ENCODE assay signal across 31 mouse cellular contexts in the genomic region with DNA sequence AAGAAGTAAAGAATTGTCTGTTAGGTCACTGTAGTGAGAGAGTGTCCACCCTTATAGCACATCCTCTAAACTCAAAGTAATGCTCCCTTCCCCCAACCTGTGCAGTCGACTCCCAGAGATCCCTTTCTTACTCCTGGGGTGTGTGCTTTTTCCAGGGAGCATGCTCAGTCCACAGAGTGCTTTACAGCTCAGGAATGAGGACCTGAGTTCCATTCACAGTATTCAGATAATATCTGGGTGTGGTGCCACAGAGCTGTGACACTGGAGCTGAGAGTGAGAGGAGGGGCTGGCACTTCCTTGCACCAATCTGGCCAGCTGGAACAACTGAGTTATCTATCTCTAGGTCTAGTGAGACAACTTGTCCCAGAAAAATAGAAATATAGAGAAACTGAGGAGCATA. TPM values are rescaled to one million over a fixed set of nuclear protein-coding genes. Genes with fewer than 3 reads are reported as not detected.
DNase-seq lines count a peak whose midpoint lies in the region; ATAC-seq and TF ChIP-seq lines count a peak whose summit lies in the region.
"Had no signal": no experiment of that assay in that cellular context is flagged by ENCODE, and none has a peak within 500 bp of the region (broad histone marks: within the 10 kb centered on the region; RNA-seq: fewer than 3 reads in every experiment).

No protein-coding gene starts in this region.

- no peak for TF ChIP-seq EP300 in lung, postnatal 0 days (IDR thresholded peaks at IDR 0.05)

- no peaks in the 10 kb centered on the region for H3K9me3 ChIP-seq in lung, postnatal 0 days (ENCODE audit: low read length)
- H3K9me3 ChIP-seq in intestine, embryonic 16.5 days (ENCODE audit: control insufficient read depth, low read length), result no peaks in the 10 kb centered on the region
- H3K9me3 ChIP-seq: forebrain, embryonic 10.5 days; forebrain, embryonic 13.5 days; heart, embryonic 13.5 days; hindbrain, embryonic 12.5 days; hindbrain, embryonic 15.5 days had no signal

- H3K27ac ChIP-seq in lung, postnatal 0 days (ENCODE audit: low read length), result no peak overlapping the region
- H3K27ac ChIP-seq in intestine, embryonic 16.5 days (ENCODE audit: low read length), result no peak overlapping the region
- H3K27ac ChIP-seq: forebrain, embryonic 10.5 days; forebrain, embryonic 13.5 days; heart, embryonic 13.5 days; hindbrain, embryonic 12.5 days; hindbrain, embryonic 15.5 days had no signal

- no peak overlapping the region for H3K4me3 ChIP-seq in lung, postnatal 0 days (ENCODE audit: low read depth, low read length)
- H3K4me3 ChIP-seq in intestine, embryonic 16.5 days (ENCODE audit: low read length), result no peak overlapping the region
- H3K4me3 ChIP-seq: forebrain, embryonic 10.5 days; forebrain, embryonic 13.5 days; heart, embryonic 13.5 days; hindbrain, embryonic 12.5 days; hindbrain, embryonic 15.5 days had no signal

- no peak overlapping the region for H3K9ac ChIP-seq in lung, postnatal 0 days (replicated peaks; ENCODE audit: low read depth)
- no peak overlapping the region for H3K9ac ChIP-seq in intestine, embryonic 16.5 days (ENCODE audit: low read depth, low read length)
- H3K9ac ChIP-seq: forebrain, embryonic 13.5 days; heart, embryonic 13.5 days; hindbrain, embryonic 12.5 days; hindbrain, embryonic 15.5 days had no signal

- intact Hi-C loops in heart, postnatal 14 days (cut with DNase I), result no loop called here

- H3K36me3 ChIP-seq in lung, postnatal 0 days (ENCODE audit: insufficient read depth, low read length), result no peaks in the 10 kb centered on the region
- H3K36me3 ChIP-seq in intestine, embryonic 16.5 days (ENCODE audit: control insufficient read depth, insufficient read depth, low read length), result no peaks in the 10 kb centered on the region
- H3K36me3 ChIP-seq: forebrain, embryonic 10.5 days; G1E; heart, embryonic 13.5 days; hindbrain, embryonic 12.5 days; hindbrain, embryonic 15.5 days had no signal

- H3K4me2 ChIP-seq in lung, postnatal 0 days (replicated peaks; ENCODE audit: low read depth, low read length), result no peak overlapping the region
- no peak overlapping the region for H3K4me2 ChIP-seq in intestine, embryonic 16.5 days (ENCODE audit: low read depth, low read length)
- H3K4me2 ChIP-seq: forebrain, embryonic 13.5 days; heart, embryonic 13.5 days; hindbrain, embryonic 12.5 days; hindbrain, embryonic 15.5 days had no signal

- no peak for TF ChIP-seq CTCF in lung, postnatal 0 days (IDR thresholded peaks at IDR 0.05)

- DNase-seq in heart, adult 8-10 months (ENCODE audit: low spot score), result peak; percentile 3
- no peak for DNase-seq in heart, postnatal 14 days
- DNase-seq in lung, postnatal 0 days (ENCODE audit: low spot score), result peak; percentile 10
- no peak for DNase-seq in lung, postnatal 10 days
- DNase-seq in liver, result no peak
- DNase-seq: adrenal gland, postnatal 10 days; adrenal gland, postnatal 36 days; B cell, adult 2 months; cerebellum, adult 18-20 months; cerebellum, adult 9-10 months; cerebellum, postnatal 14 days; gastrocnemius, postnatal 10 days; gastrocnemius, postnatal 36 days had no signal

- H3K4me1 ChIP-seq in lung, postnatal 0 days (ENCODE audit: insufficient read depth, low read depth, low read length), result no peaks in the 10 kb centered on the region
- no peaks in the 10 kb centered on the region for H3K4me1 ChIP-seq in intestine, embryonic 16.5 days (ENCODE audit: control insufficient read depth, insufficient read depth, low read length)
- H3K4me1 ChIP-seq: forebrain, embryonic 10.5 days; forebrain, embryonic 13.5 days; heart, embryonic 13.5 days; hindbrain, embryonic 12.5 days; hindbrain, embryonic 15.5 days had no signal

- 45% methylated on average over 1 of the region's 1 CpGs for WGBS in lung, postnatal 0 days
- WGBS in intestine, embryonic 16.5 days, result 48% methylated on average over 1 of the region's 1 CpGs

- peak; percentile 41 for ATAC-seq in lung, postnatal 0 days
- ATAC-seq in intestine, embryonic 16.5 days, result peak; percentile 78
- ATAC-seq: forebrain, embryonic 13.5 days; forebrain, embryonic 16.5 days; Patski had no signal

- no peaks in the 10 kb centered on the region for H3K27me3 ChIP-seq in lung, postnatal 0 days (replicated peaks; ENCODE audit: insufficient read depth, low read length)
- no peaks in the 10 kb centered on the region for H3K27me3 ChIP-seq in intestine, embryonic 16.5 days (replicated peaks; ENCODE audit: control insufficient read depth, insufficient read depth, low read length)
- H3K27me3 ChIP-seq: CH12.LX; forebrain, embryonic 13.5 days; heart, embryonic 13.5 days; hindbrain, embryonic 12.5 days; hindbrain, embryonic 15.5 days; Patski had no signal

RNA-seq across cellular contexts. Expression of gene Ctsll3, which starts 11.1 kb away (rescaled TPM):
- total RNA-seq in heart, adult 8-10 months (2022), result not detected
- total RNA-seq in heart, postnatal 14 days (2021), result not detected
- polyA plus RNA-seq in lung, postnatal 0 days (2015; fragmentation: Nextera tagmentation; extraction: Ambion mirVana), result not detected in 2 replicates
- polyA plus RNA-seq in intestine, embryonic 16.5 days (2015; fragmentation: Nextera tagmentation; extraction: Ambion mirVana), result not detected in 2 replicates
- total RNA-seq: adrenal gland, adult 18-20 months; adrenal gland, postnatal 10 days; adrenal gland, postnatal 36 days; CH12.LX; G1E; gastrocnemius, adult 18-20 months; gastrocnemius, postnatal 10 days; gastrocnemius, postnatal 36 days; granulocyte monocyte progenitor cell, adult 5-6 weeks; heart, postnatal 25 days; hematopoietic stem cell, adult 5-6 weeks had no signal
- polyA plus RNA-seq: embryonic facial prominence, embryonic 11.5 days; forebrain, embryonic 10.5 days; forebrain, embryonic 13.5 days; forebrain, embryonic 16.5 days; G1E; heart, embryonic 13.5 days; heart, embryonic 16.5 days; hindbrain, embryonic 12.5 days; hindbrain, embryonic 15.5 days; Patski had no signal

RNA-seq across cellular contexts. Expression of gene BC051665, which starts 27.6 kb away (rescaled TPM):
- not detected for total RNA-seq in heart, adult 8-10 months (2022)
- total RNA-seq in heart, postnatal 14 days (2021), result not detected
- polyA plus RNA-seq in lung, postnatal 0 days (2015; fragmentation: Nextera tagmentation; extraction: Ambion mirVana), result not detected in 2 replicates
- polyA plus RNA-seq in intestine, embryonic 16.5 days (2015; fragmentation: Nextera tagmentation; extraction: Ambion mirVana), result not detected in 2 replicates
- total RNA-seq: adrenal gland, adult 18-20 months; adrenal gland, postnatal 10 days; adrenal gland, postnatal 36 days; CH12.LX; G1E; gastrocnemius, adult 18-20 months; gastrocnemius, postnatal 10 days; gastrocnemius, postnatal 36 days; granulocyte monocyte progenitor cell, adult 5-6 weeks; heart, postnatal 25 days; hematopoietic stem cell, adult 5-6 weeks had no signal
- polyA plus RNA-seq: embryonic facial prominence, embryonic 11.5 days; embryonic facial prominence, embryonic 14.5 days; forebrain, embryonic 10.5 days; forebrain, embryonic 13.5 days; forebrain, embryonic 16.5 days; G1E; heart, embryonic 13.5 days; heart, embryonic 16.5 days; hindbrain, embryonic 12.5 days; hindbrain, embryonic 15.5 days; Patski had no signal

RNA-seq across cellular contexts. Expression of gene 4930486L24Rik, which starts 50.6 kb away (rescaled TPM):
- under 1 TPM in 2 of 4 experiments, not detected in 2; 0.31 to 0.92 TPM for total RNA-seq in heart, adult 8-10 months (2022)
- total RNA-seq in heart, postnatal 14 days (2021), result 1 to 10 TPM in 1 of 2 experiments, not detected in 1; 1.2 TPM
- 0.32 TPM in 1 of 2 replicates, not detected in the other for polyA plus RNA-seq in lung, postnatal 0 days (2015; fragmentation: Nextera tagmentation; extraction: Ambion mirVana)
- polyA plus RNA-seq in intestine, embryonic 16.5 days (2015; fragmentation: Nextera tagmentation; extraction: Ambion mirVana), result 0.18 and 0.22 TPM in 2 replicates
- total RNA-seq: CH12.LX; G1E; gastrocnemius, adult 18-20 months; hematopoietic stem cell, adult 5-6 weeks had no signal
- polyA plus RNA-seq: embryonic facial prominence, embryonic 11.5 days; embryonic facial prominence, embryonic 14.5 days; forebrain, embryonic 10.5 days; forebrain, embryonic 13.5 days; forebrain, embryonic 16.5 days; G1E; heart, embryonic 13.5 days; heart, embryonic 16.5 days; hindbrain, embryonic 15.5 days had no signal

Comparison
In these comparisons a context has a peak if more than half of its experiments do, and no peak if none do; other contexts are left out.
1. DNase-seq: peak in heart, adult 8-10 months (single experiment) and lung, postnatal 0 days (single experiment); none in heart, postnatal 14 days (0 of 2), lung, postnatal 10 days (single experiment) and liver (single experiment).